Mouse (Mus musculus) neural tube, embryonic 13.5 days (tissue): ENCODE measurements at regions not wholly inside any gene's neighbourhood (a gene's known extent, or its start where the extent isn't known, plus 50 kb on each side); places are given as distances from the start of the nearest gene placed in this dataset.

ENCODE experiments used
- ATAC-seq: fragments of 200-750 bp; cut with Nextera tagmentation; 2 replicates; pipeline ENCODE4 v1.8.0; 2017; ENCODE audit warnings: low read depth, mild to moderate bottlenecking, moderate TSS enrichment, moderate library complexity
- H3K27ac ChIP-seq: fragments of 300-500 bp; sonication (generic); replicated peaks from 2 replicates; pipeline ENCODE4 v1.5.1; 2015; ENCODE audit warnings: moderate library complexity, mild to moderate bottlenecking, inconsistent platforms
- H3K27me3 ChIP-seq: fragments of 300-500 bp; sonication (generic); 2 replicates; pipeline ENCODE4 v1.6.1; 2015; ENCODE audit warnings: mild to moderate bottlenecking, inconsistent platforms
- H3K36me3 ChIP-seq: fragments of 300-500 bp; sonication (generic); 2 replicates; pipeline ENCODE4 v1.6.1; 2015; ENCODE audit warnings: mild to moderate bottlenecking, inconsistent platforms
- H3K4me1 ChIP-seq: fragments of 300-500 bp; sonication (generic); replicated peaks from 2 replicates; pipeline ENCODE4 v1.6.1; 2015; ENCODE audit warnings: inconsistent platforms
- H3K4me2 ChIP-seq: fragments of 300-500 bp; sonication (generic); 2 replicates; pipeline ENCODE4 v1.6.1; 2015; ENCODE audit warnings: inconsistent platforms, mild to moderate bottlenecking, moderate library complexity
- H3K4me3 ChIP-seq: fragments of 300-500 bp; sonication (generic); 2 replicates; pipeline ENCODE4 v1.5.1; 2015; ENCODE audit warnings: mild to moderate bottlenecking, inconsistent platforms
- H3K9ac ChIP-seq: fragments of 300-500 bp; sonication (generic); 2 replicates; pipeline ENCODE4 v1.6.1; 2015; ENCODE audit warnings: moderate library complexity, mild to moderate bottlenecking, inconsistent platforms
- H3K9me3 ChIP-seq: fragments of 300-500 bp; sonication (generic); 2 replicates; pipeline ENCODE4 v1.6.1; 2016; ENCODE audit warnings: inconsistent platforms
- WGBS: fragments of 180-500 bp; shearing (Covaris S2); methylation state at CpG from one replicate; pipeline ENCODE4 v1.1.7; 2015; 5-methylcytosine and 5-hydroxymethylcytosine counted together

DNA sequence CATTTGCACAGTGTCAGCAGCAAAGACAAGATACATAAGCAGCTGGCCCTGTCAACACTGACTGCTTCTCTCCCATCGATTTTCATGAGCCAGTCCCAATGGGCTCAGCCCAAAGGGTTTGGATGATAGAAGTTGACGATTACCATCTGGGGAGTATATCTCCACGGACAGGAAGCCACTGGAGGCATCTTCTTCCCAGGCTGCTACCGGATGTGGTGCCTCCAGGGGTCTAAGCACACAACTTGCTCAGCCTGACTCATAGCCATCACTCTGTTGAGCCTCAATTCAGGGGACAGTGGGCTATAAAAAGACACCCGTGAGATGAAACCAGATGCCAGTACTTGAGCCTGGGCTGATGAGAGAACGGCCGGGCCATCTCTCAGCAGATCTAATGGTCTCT is 71.1 kb upstream of the Hif1a start:
- H3K27me3 ChIP-seq: no peaks in the 10 kb centered on the region
- no peak overlapping the region for H3K4me2 ChIP-seq
- no peaks in the 10 kb centered on the region for H3K9me3 ChIP-seq
- peak overlapping the region; percentile 57; the same call in 1 of the 2 replicates for H3K27ac ChIP-seq
- no peak overlapping the region for H3K9ac ChIP-seq
- ATAC-seq: peak; percentile 47; the same call in 1 of the 2 replicates
- no peaks in the 10 kb centered on the region for H3K36me3 ChIP-seq
- H3K4me1 ChIP-seq: peaks cover 14% of the 10 kb centered on the region
- H3K4me3 ChIP-seq: no peak overlapping the region
- WGBS: 51% methylated on average over 7 of the region's 7 CpGs

GRCm38 (mm10) chr12:73830551-73831203 is 70.5 kb upstream of the Hif1a start:
- peak overlapping the region; percentile 57; the same call in 1 of the 2 replicates for H3K27ac ChIP-seq
- no peak overlapping the region for H3K4me3 ChIP-seq
- 66% methylated on average over 10 of the region's 10 CpGs for WGBS
- H3K4me2 ChIP-seq: no peak overlapping the region
- 0 out of 2 replicates have a peak overlapping the region, but pooled peaks have one; percentile 26 for H3K9ac ChIP-seq
- no peaks in the 10 kb centered on the region for H3K36me3 ChIP-seq
- no peaks in the 10 kb centered on the region for H3K9me3 ChIP-seq
- peak; percentile 47; the same call in 1 of the 2 replicates for ATAC-seq
- peaks cover 14% of the 10 kb centered on the region for H3K4me1 ChIP-seq
- no peaks in the 10 kb centered on the region for H3K27me3 ChIP-seq

- peaks cover 14% of the 10 kb centered on the region for H3K4me1 ChIP-seq
- no peak overlapping the region for H3K4me2 ChIP-seq
- no peak for ATAC-seq
- 62% methylated on average over 7 of the region's 7 CpGs for WGBS
- H3K4me3 ChIP-seq: no peak overlapping the region
- 0 out of 2 replicates have a peak overlapping the region, but pooled peaks have one; percentile 26 for H3K9ac ChIP-seq
- peak overlapping the region; percentile 57; the same call in 1 of the 2 replicates for H3K27ac ChIP-seq
- no peaks in the 10 kb centered on the region for H3K27me3 ChIP-seq
- H3K36me3 ChIP-seq: no peaks in the 10 kb centered on the region
- no peaks in the 10 kb centered on the region for H3K9me3 ChIP-seq
These were observed 70.0 kb upstream of the Hif1a start for GRCm38 (mm10) chr12:73831204-73831595.

- H3K4me2 ChIP-seq: no peak overlapping the region
- peaks cover 14% of the 10 kb centered on the region for H3K4me1 ChIP-seq
- 0 out of 2 replicates have a peak overlapping the region, but pooled peaks have one; percentile 13 for H3K27ac ChIP-seq
- H3K36me3 ChIP-seq: no peaks in the 10 kb centered on the region
- H3K9me3 ChIP-seq: no peaks in the 10 kb centered on the region
- ATAC-seq: no peak
- H3K27me3 ChIP-seq: no peaks in the 10 kb centered on the region
- WGBS: 89% methylated on average over 10 of the region's 10 CpGs
- no peak overlapping the region for H3K9ac ChIP-seq
- H3K4me3 ChIP-seq: no peak overlapping the region
These were observed 69.4 kb upstream of the Hif1a start for GRCm38 (mm10) chr12:73831637-73832385.

- Histone ChIP-seq H3K4me1 (peaks cover 14% of the 10 kb centered on the region), H3K36me3 (no peaks in the 10 kb centered on the region), H3K9ac (no peak overlapping the region), H3K9me3 (no peaks in the 10 kb centered on the region), H3K27me3 (no peaks in the 10 kb centered on the region), H3K4me2 (no peak overlapping the region), H3K4me3 (no peak overlapping the region), H3K27ac (no peak overlapping the region)
- ATAC-seq: no peak
- WGBS: 89% methylated on average over 3 of the region's 3 CpGs
These were observed 68.4 kb upstream of the Hif1a start for GRCm38 (mm10) chr12:73832789-73833188.

- no peak overlapping the region for H3K4me3 ChIP-seq
- H3K4me2 ChIP-seq: no peak overlapping the region
- H3K4me1 ChIP-seq: peaks cover 7% of the 10 kb centered on the region
- H3K9me3 ChIP-seq: no peaks in the 10 kb centered on the region
- no peak overlapping the region for H3K9ac ChIP-seq
- no peaks in the 10 kb centered on the region for H3K36me3 ChIP-seq
- ATAC-seq: no peak
- no peaks in the 10 kb centered on the region for H3K27me3 ChIP-seq
- no peak overlapping the region for H3K27ac ChIP-seq
These were observed 65.0 kb upstream of the Hif1a start for GRCm38 (mm10) chr12:73836132-73836531.

- H3K4me2 ChIP-seq: no peak overlapping the region
- H3K4me3 ChIP-seq: no peak overlapping the region
- no peaks in the 10 kb centered on the region for H3K27me3 ChIP-seq
- H3K27ac ChIP-seq: no peak overlapping the region
- H3K36me3 ChIP-seq: no peaks in the 10 kb centered on the region
- 71% methylated on average over 1 of the region's 1 CpGs for whole genome bisulfite sequencing
- H3K9ac ChIP-seq: no peak overlapping the region
- ATAC-seq: no peak
- no peaks in the 10 kb centered on the region for H3K9me3 ChIP-seq
- H3K4me1 ChIP-seq: no peaks in the 10 kb centered on the region
These were observed 64.1 kb upstream of the Hif1a start for GRCm38 (mm10) chr12:73837036-73837435.

DNA sequence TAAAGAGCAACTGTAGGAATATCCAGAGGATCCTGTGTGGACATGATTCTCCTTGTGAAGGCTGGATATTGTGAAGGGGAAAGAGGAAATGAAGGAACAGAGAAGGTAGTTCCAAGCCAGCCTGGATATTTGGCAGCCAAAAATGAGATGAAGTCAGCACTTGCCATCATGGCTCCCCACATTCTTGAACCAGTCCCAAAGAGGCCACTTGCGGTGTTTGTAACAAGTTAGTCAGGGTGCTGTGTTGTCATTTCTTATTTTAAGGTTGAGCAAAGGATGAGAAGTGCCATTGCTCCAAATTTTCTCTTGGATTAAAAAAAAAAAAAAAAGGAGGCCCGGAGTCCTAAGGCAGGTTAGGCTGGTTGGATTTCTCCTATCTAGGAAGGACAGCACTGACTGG is 63.3 kb upstream of the Hif1a start:
- ATAC-seq: no peak
- H3K36me3 ChIP-seq: no peaks in the 10 kb centered on the region
- 98% methylated on average over 2 of the region's 2 CpGs for WGBS
- H3K4me3 ChIP-seq: no peak overlapping the region
- no peak overlapping the region for H3K9ac ChIP-seq
- no peak overlapping the region for H3K27ac ChIP-seq
- no peaks in the 10 kb centered on the region for H3K4me1 ChIP-seq
- no peaks in the 10 kb centered on the region for H3K27me3 ChIP-seq
- no peak overlapping the region for H3K4me2 ChIP-seq
- no peaks in the 10 kb centered on the region for H3K9me3 ChIP-seq

DNA sequence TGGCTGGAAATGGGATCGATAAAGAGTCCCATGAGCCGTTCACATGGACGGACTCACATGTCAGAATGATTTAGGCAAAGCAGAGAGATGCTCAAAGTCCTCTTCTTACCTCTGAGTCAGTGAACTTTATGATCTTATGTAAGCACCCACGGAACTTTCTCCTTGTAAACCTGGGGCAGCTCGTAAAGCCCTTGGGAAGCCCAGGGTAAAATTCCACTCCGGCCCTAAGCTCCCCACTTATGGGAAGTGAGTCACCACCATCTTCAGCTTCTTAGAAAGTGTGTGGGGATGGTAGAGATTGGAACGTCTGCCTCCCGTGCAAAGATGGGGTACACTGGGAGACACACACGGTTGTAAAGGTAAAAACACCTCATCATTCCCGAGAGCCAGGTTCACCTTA is 62.8 kb upstream of the Hif1a start:
- Histone ChIP-seq H3K9ac (no peak overlapping the region), H3K27me3 (no peaks in the 10 kb centered on the region), H3K4me2 (no peak overlapping the region), H3K27ac (no peak overlapping the region), H3K36me3 (no peaks in the 10 kb centered on the region), H3K4me3 (no peak overlapping the region), H3K4me1 (no peaks in the 10 kb centered on the region), H3K9me3 (no peaks in the 10 kb centered on the region)
- 85% methylated on average over 10 of the region's 10 CpGs for WGBS
- no peak for ATAC-seq

GRCm38 (mm10) chr12:73842000-73842675 is 59.0 kb upstream of the Hif1a start:
- ATAC-seq: no peak

DNA sequence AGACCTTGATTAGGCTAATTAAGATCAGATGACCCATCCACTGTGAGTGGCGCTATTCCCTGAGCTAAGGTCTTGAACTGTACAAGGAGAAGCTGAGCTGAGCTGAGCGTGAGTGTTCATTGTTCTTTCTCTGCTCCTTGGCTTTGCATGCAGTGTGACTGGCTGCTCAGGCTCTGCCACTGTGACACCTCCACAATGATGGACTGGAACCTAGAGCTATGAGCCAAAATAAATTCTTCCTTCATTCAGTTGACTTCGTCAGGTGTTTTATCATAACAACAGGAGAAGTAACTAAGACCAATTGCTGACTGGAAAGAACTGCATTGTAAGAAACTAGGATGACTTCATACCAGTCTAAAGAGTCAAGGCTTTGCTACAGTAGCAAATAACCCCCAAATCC is 56.4 kb upstream of the Hif1a start:
- Histone ChIP-seq H3K27me3 (no peaks in the 10 kb centered on the region), H3K4me3 (no peak overlapping the region), H3K27ac (no peak overlapping the region), H3K4me2 (no peak overlapping the region), H3K36me3 (no peaks in the 10 kb centered on the region), H3K9me3 (no peaks in the 10 kb centered on the region), H3K9ac (no peak overlapping the region), H3K4me1 (no peaks in the 10 kb centered on the region)
- no peak for ATAC-seq
- WGBS: 88% methylated on average over 3 of the region's 3 CpGs

More at GRCm38 (mm10) chr12:73842000-73842675, 59.0 kb upstream of the Hif1a start:
- H3K36me3 ChIP-seq: no peaks in the 10 kb centered on the region
- WGBS: 80% methylated on average over 9 of the region's 9 CpGs
- no peaks in the 10 kb centered on the region for H3K9me3 ChIP-seq
- H3K4me1 ChIP-seq: no peaks in the 10 kb centered on the region
- no peak overlapping the region for H3K4me3 ChIP-seq
- no peak overlapping the region for H3K9ac ChIP-seq
- no peak overlapping the region for H3K27ac ChIP-seq
- H3K4me2 ChIP-seq: no peak overlapping the region
- H3K27me3 ChIP-seq: no peaks in the 10 kb centered on the region

DNA sequence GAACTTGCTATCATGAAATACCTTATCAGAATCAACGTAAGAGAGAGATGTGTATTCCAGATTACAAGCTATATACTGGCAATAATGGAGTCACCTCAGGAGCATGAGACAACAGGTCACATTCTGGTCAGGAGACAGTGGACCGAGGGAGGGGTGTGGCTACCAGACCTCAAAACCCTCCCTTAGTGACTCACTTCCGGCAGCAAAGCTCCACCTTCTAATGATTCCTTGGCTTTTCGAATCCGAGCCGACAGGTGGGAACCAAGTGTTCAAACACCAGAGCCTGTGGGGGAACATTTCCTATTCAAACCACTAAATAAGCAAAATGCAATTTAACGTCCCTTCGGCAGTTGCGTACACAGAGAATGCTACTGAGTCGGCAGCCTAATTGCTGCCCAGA is 54.5 kb upstream of the Hif1a start:
- Histone ChIP-seq H3K4me2 (no peak overlapping the region), H3K9me3 (no peaks in the 10 kb centered on the region), H3K9ac (no peak overlapping the region), H3K36me3 (no peaks in the 10 kb centered on the region), H3K27ac (no peak overlapping the region), H3K4me3 (no peak overlapping the region), H3K4me1 (no peaks in the 10 kb centered on the region), H3K27me3 (no peaks in the 10 kb centered on the region)
- ATAC-seq: no peak
- WGBS: 82% methylated on average over 10 of the region's 10 CpGs
